Mouse (Mus musculus) heart, postnatal 10 days (tissue): ENCODE data around the gene Evc. TPM values are rescaled to one million over a fixed set of nuclear protein-coding genes. Genes with fewer than 3 reads are reported as not detected.

Experiments
- DNase-seq, 2 experiments: peaks; one replicate each; pipeline ENCODE4 v3.0.0; 2021
- intact Hi-C: fragments of 180-260 bp; cut with DNase I; formaldehyde crosslinking; loops from one replicate; pipeline ENCODE4 v1.15.1; 2025
- total RNA-seq, 2 experiments: library from RNA; stranded (reverse); gene quantifications; 2 replicates each; pipeline ENCODE4 v1.2.3; 2021

Evc gene
- total RNA-seq, 2 experiments from 2014 or later, result 6.0 to 10.0 TPM

DNA sequence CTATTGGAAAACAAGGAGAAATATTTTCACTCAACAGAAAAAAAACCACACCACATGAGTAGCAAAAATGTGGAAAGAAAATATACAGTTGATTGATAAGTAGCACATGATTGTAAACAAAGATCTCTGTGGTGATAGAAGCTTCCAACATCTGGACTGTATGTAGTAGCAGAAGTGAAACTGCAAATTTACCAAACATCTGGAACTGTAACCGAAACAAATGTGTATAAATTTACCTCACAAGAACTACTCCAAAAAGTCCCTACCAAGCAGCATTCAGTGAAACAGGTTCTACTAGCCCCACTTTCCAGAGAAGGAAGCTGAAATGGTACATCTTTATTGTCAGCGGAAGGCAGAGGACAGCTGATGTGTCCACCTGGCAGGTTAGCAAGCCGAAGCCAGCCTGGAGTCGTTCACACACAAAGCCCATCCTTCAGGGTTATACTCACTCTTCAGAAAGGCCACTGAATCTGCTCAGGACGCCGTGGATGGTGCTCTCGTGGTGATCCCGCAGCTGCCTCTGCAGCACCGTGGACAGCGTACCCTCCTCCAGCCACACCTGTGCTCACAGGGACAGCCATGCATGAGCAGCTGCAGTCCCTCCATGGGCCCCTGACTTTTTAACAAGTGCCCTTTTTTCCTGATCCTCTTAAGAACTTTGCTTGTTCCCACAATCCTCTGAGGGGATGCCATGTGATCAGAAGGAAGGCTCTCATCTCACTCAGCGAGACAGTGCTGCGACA lies 23.5 kb downstream of the Evc start:
- no peak for DNase-seq
- intact Hi-C loops, result no loop called here

DNA sequence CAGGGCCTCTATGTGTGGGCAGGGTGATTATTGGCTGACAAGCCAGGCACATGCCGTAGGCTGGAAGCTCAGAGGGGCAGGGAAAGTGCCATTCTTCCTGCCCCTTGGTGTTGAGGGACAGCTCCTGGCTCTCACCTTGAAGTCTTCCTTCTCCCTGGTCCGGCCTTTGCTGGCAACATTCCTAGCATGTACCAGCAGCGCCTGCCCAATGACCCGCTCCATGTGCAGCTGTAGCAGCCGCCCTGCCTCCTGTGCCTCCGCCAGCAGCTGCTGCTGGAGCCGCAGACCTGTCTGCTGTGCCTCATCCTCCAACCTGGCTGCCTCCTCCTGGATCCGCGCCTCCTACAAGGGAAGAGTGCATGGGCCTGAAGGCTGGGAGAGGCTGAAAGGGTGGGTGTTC lies 26.7 kb downstream of the Evc start:
- intact Hi-C loops, result no loop called here
- DNase-seq, result no peak

- intact Hi-C loops, result loop anchor here (1.0 to 10.0 kb wide), 5 partner anchors 56 to 896 kb away; partner anchors contain the start of gene Stk32b
Observed at GRCm38 (mm10) chr5:37298370-37298769, 38.3 kb downstream of the Evc start.

DNA sequence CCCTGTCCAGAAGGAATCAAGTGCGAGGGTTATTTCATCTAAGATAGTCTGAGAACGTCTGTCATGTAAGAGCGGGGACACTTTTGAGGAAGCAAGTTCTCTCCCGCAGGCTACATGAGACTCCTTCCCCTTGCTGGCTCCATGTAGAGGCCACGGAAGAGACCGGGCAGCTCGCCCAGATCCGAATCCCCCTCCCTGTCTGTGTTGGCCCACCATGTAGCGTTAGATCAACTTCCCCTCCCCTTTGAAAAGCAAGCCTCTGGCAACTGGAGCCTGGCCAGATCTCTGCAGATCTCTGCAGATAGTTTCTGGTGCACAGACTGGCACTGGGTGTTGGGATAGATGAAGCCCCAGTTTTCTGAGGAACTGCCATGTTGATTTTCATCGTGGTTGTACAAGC lies 40.0 kb downstream of the Evc start:
- no peak for DNase-seq
- intact Hi-C loops, result loop anchor here (5.0 to 10.0 kb wide), 2 partner anchors 796 to 898 kb away; no protein-coding TSS in a partner anchor

More at GRCm38 (mm10) chr5:37298370-37298769, 38.3 kb downstream of the Evc start:
- DNase-seq, result peak; percentile 12 to 44

DNA sequence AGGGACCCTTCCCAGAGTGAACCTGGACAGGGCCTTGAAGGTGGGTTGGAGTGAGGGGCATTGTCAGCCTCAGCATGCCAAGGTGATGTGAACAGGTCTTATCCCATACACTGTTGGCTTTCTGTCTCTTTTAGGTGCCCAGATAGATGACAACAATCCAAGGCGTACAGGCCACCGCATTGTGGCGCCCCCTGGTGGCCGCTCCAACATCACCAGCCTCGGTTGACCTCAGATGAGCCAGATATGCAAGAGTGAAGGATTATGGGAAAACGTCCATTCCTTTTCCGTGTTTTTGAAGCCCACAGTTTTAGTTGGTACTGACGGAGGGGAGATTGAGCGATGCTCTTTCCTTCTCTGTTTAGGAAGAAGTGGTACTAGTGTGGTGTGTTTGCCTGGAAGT lies 45.7 kb downstream of the Evc start:
- intact Hi-C loops, result loop anchor here (10.0 kb wide), 1 partner anchor 904 kb away; no protein-coding TSS in a partner anchor
- DNase-seq, result no peak

- intact Hi-C loops, result loop anchor here (5.0 kb wide), 1 partner anchor 142 kb away; no protein-coding TSS in a partner anchor
- peak; percentile 29 to 56 for DNase-seq
Observed at GRCm38 (mm10) chr5:37289236-37289635, 47.5 kb downstream of the Evc start.

DNA sequence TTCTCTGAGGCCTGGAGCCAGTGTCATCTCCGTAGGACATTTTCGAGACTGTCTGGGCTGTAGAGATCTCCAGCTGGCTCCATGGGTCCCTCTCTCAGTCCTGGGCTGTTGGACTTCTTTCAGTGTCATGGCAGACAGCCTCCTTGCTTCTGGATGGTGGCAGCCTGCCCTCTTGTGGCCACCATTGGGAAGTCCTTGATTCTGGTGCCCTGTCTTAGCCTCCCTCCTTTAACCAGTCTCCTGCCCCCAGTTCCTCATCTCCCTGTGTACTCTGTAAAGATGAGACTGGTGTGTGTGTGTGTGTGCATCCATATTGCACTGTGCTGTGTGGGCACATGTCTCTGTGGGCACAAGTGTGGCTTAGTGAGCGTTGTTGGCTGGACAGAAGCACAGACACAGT lies 48.3 kb downstream of the Evc start:
- intact Hi-C loops, result loop anchor here (1.0 to 5.0 kb wide), 2 partner anchors 125 to 141 kb away; no protein-coding TSS in a partner anchor
- peak; percentile 52 to 59 for DNase-seq

DNA sequence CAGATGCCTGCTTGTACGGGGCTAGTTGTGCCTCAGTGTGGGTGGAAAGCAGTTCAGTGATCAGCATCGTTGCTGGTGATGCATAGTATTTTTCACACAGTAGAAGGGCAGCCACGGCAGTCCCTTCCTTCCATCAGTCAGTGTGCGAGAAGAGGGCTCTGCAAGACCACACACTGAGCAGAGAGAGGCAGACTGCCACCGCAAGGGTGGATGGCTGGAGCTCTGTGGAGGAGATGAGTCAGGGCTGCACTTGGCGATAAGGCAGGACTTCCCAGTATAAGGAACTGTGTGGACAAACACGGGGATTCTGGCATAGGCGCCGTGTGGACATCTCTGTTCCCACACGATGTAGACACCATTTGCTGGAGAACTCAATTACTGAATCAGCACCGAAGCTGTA lies 55.7 kb downstream of the Evc start:
- intact Hi-C loops, result no loop called here
- DNase-seq, result no peak

- DNase-seq, result peak in 1 of 2 experiments; percentile 28
- intact Hi-C loops, result no loop called here
Observed at GRCm38 (mm10) chr5:37263816-37264215, 72.9 kb downstream of the Evc start.

DNA sequence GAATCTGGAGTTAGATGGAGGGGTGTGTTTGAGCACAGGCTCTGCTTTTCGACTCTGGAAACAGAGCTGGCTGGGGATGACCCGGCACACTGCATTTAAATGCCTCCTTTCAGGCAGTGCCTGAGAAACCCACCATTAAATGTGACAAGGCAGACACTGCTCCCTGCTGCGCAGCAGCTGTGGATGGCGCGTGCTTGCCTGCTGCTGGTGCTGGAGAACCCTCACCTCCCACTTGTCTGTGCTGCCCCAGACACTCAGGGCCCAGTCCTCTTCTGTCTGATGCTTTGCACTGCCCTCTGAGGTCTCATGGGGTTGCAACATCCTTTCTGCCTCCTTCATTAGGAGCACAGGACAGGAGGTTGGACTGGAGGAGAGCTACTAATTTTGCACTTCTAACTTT lies 75.0 kb downstream of the Evc start:
- intact Hi-C loops, result no loop called here

GRCm38 (mm10) chr5:37257243-37257642 lies 79.5 kb downstream of the Evc start:
- peak; percentile 51 to 73 for DNase-seq
- intact Hi-C loops, result no loop called here

More for the DNA sequence above, 75.0 kb downstream of the Evc start:
- no peak for DNase-seq

DNA sequence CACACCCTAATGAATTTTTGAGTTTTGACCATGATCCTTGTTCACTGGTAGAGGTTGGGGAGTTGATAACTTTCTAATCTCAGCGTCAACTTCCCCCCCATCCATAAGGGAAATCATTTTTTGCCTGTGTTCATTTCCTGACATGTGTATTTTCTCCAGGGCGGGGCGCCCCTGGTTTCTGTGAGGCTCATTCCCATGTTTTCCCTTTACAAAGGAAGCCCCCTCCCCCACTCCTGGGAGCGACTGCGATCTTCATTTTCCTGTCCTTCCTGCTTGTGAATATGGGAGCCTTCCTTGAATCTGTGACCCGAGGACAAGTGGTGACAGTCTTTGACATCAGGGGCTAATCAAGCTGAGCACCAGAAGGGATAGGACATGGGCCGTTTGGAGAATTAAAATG lies 79.9 kb downstream of the Evc start:
- peak in 1 of 2 experiments; percentile 12 for DNase-seq
- intact Hi-C loops, result no loop called here

GRCm38 (mm10) chr5:37254523-37254922 lies 82.2 kb downstream of the Evc start:
- no peak for DNase-seq
- intact Hi-C loops, result no loop called here

DNA sequence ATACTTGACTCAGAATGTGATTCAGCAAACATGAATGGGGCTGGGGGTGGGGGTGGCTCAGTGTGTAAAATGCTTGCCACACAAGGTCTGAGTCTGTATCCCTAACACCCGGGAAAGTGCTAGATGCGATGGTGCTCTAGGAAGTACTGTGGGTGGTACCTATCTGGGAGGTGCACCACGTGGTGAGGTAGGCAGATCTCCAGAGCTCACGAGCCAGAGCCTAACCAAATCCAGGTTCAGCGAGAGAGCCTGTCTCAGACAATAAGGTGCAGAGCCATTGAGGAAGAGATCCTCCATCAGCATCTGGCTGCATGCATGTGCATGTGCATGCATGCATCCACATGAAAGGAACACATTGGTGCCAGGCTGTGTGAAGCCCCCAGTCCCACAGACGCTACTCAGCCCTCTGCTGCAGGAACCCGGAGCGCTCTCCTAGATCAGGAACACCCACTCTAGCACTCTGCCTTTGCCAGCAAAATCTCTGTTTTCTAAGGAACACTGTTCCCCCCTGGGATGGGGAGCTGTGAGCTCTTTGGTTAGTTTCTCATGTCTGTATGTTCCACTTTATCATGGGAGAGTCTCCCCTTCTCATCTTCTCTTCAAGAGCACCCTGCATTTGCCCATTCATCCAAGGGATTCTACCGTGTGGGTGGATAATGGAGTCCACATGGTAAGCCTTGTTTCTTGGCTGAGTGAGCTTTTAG lies 84.4 kb downstream of the Evc start:
- DNase-seq, result no peak
- intact Hi-C loops, result no loop called here

DNA sequence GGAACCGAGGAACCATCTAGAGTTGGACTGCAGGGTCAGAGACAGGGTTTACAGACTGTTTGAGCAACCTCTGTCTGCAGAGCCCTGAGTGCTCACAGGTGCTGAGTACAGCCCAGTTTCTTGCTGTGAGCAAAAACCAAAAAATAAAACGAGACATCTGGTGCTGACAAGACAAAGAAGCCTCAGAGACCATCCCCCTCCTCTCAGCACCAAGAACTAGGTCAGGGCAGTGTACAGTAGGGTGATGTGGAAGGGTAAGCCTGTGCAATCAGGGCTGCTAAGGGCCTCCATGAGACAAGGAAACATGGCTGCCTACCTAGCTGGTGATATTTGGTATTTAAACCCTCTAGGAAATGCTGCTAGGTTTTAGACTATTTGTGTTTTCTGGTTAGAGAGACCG lies 85.1 kb downstream of the Evc start:
- DNase-seq, result no peak
- intact Hi-C loops, result no loop called here

DNA sequence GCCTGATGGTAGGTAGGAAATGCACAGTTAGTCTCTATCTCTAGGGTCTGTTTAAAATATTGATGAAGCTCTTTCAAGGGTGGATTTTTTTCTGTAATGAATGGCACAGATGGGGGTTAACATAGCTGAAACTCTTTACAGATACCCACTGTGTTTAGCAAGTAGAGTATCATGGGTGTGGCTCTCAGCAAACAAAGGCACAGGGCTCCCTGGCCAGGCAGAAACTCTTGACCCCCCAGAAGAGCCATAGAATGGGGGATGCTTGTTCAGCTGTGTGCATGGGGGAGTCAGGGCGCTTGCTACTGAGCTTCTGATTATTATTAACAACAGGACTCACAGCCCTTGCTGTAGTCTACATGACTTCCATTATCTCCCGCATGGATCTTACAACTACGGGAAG lies 87.8 kb downstream of the Evc start:
- DNase-seq, result no peak
- intact Hi-C loops, result no loop called here

DNA sequence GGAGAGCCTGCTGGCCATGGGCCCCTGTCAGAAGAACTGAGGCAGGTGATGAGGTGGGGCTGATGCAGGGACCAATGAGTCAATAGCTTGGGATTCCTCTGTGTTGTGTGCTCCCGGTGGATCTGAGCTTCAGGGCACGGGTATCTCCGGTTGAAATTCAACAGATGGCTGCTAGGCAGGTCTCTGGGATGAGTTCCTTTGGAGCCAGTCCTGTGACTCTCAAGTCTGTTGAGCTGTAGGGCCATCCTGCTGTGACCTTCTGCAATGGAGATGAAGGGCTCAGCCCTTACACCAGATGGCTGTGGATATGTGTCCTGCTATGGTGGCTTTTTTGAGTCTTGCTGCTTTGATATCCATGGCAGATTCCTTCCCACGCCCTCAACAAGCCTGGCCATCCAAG lies 89.2 kb downstream of the Evc start:
- intact Hi-C loops, result no loop called here
- no peak for DNase-seq

DNA sequence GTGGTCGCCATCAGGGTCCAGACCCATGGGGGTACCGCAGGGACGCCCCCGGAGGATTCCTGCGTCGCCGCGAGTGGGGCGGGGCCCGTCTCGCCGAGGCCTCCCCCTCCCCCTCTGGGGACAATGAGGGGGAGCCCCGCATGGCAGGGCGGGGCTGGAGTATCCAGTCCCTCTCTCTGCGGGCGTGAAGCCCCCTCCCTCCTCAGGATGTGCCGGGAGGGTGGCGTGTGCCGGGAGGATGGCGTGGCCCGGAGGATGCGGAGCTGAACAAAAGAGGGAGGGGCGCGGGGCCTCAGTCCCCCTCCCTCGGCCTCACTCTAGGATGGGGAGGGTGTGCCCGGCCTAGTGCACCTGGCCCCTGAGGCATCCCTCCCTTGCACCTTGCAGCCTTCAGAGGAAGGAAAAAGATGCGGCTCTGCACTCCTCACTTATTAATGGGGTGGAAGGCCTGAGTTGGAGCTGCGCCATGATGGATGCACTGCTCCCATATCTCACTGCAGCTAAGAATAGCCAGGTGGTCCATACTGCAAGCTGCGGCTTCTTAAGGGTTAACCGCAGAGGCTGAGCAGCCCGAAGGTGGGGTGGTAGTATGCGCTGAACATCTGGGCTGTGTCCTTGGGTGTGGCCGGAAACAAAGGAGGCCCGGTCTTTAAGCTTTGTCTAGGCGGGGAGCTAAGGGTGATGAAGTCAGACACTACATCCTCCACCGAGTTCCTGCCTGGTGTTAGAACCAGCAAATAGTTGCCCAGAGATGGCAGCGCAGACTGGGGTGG lies 90.4 kb downstream of the Evc start:
- peak in 1 of 2 experiments; percentile 12 for DNase-seq
- intact Hi-C loops, result no loop called here

DNA sequence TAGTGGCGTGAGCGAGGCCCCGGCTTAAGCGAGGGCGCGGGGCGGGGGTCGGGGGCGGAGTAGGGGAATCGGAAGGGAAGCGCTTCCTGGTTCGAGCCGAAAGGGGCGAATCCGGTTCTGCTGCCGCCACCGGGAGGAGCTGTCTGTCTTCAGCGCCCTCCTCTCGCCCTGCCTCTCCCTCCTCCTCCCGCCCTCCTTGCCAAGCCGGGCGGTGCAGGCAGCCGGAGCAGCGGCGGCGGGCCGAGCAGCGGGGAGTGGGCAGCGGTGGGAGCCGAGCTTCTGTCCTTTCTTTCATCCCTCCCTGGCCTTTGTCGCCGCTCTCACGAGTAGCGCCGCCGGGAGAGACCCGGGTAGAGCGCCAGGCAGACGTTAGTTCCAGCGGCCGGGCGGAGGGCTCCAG lies 91.0 kb downstream of the Evc start:
- DNase-seq, result peak; percentile 40 to 46
- intact Hi-C loops, result no loop called here

DNA sequence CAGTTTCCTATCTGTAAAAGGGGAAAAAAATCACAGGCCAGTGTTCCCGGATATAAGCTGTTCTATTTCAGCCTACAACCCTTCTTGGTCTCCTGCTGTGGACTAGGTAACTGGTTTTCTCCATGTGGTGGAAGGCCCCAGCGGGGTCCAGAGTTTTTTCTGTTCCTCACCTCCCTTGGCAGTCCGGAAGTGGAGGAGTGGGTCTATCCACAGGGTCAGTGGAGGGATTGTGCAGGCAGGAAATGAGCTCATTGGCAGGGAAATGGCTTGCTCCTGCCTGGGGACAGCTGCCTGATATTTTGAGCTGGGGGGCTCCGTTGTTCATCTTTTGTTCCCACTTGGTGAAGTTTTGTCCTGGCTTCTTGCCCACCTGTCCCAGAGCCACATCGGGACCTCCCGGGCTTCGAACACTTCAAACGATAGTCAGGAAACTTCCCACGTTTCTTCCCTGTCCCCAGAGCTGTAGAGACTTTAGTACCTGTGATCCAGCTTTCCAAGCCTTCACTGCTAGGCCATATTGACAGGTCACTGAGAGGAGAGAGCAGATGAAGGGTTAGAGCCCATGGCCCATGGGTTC lies 91.9 kb downstream of the Evc start:
- no peak for DNase-seq
- intact Hi-C loops, result no loop called here

DNA sequence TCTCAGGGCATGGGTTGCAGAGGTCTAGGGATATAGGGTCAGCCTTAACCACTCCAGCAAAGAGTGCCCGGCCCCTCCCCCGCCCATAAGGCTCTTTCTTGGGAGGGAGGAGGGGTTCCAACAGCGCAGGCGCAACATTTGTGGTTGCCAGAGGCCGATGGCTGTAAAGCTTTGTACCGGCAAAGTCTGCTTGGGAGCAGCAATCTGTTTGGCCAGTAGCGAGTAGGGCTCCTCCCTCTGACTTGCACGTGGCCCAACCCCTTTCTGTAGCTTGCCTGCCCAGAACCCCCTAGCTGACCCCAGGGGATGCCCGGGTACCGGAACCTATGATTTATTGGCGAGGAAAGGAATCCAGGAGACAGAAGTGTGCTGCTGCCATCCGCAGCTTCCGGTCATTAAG lies 92.5 kb downstream of the Evc start:
- DNase-seq, result no peak
- intact Hi-C loops, result no loop called here
